Mouse (Mus musculus): Measurements from ENCODE around the gene Map1lc3b. TPM values are rescaled to one million over a fixed set of nuclear protein-coding genes. Genes with fewer than 3 reads are reported as not detected.

Map1lc3b gene
- polyA plus RNA-seq, 1 experiment: 195 TPM

- Histone ChIP-seq H3K4me1 (ENCODE audit: control insufficient read depth, insufficient read depth, low read length) (peaks cover 45% of the 10 kb centered on the region), H3K27ac (ENCODE audit: insufficient read depth, low read depth, low read length) (no peak overlapping the region), H3K4me3 (ENCODE audit: insufficient read depth, low read length) (peak overlapping the region; percentile 15)
- TF ChIP-seq POLR2A (IDR thresholded peaks at IDR 0.05; ENCODE audit: borderline replicate concordance, low read depth, low read length) (no peak), CTCF (IDR thresholded peaks at IDR 0.05; ENCODE audit: low read depth, low read length) (no peak)
Observed at GRCm38 (mm10) chr8:121570801-121571200, 19.4 kb upstream of the Map1lc3b start.

DNA sequence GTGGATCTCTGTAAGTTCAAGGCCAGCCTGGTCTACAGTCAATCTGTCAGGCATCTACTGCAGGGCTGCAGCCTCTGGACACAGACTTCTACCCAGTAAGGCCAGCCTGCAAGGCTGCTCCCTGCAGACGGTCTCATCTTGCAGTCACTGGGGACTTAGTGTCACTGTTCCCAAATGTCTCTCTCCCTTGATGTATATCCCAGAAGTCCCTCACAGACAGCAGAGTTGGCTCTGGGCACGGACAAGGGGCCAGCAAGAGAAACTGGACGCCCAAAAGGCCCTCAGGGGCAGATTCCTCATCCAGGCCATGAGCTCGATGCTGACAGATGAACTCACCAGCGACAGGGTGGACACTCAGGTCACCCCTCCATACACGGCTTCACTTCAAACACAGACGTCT, 18.0 kb upstream of the Map1lc3b start:
- H3K4me1 ChIP-seq (ENCODE audit: control insufficient read depth, insufficient read depth, low read length): peaks cover 53% of the 10 kb centered on the region
- no peak overlapping the region for H3K27ac ChIP-seq (ENCODE audit: insufficient read depth, low read depth, low read length)
- no peak for TF ChIP-seq CTCF (IDR thresholded peaks at IDR 0.05; ENCODE audit: low read depth, low read length)
- no peak for TF ChIP-seq POLR2A (IDR thresholded peaks at IDR 0.05; ENCODE audit: borderline replicate concordance, low read depth, low read length)
- no peak overlapping the region for H3K4me3 ChIP-seq (ENCODE audit: insufficient read depth, low read length)

DNA sequence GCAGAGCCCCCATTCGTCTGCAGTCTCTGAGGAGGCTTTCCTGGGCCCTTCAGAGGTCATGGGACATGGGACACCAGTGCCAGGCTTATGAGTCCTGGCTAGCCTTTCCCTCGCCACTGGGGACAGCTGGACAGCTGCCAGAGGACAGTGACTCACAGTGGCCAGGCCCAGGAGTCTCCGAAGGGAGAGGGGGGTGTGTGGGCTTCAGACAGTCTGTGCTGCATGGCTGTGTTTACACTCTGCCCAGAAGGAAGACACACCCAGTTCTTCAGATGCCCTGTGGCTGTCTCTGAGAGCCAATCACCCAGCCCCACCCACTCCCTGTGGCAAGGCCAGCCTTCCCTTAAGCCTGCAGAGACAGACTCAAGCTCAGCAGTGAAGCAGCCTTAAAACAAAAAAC, 16.9 kb upstream of the Map1lc3b start:
- Histone ChIP-seq H3K27ac (ENCODE audit: insufficient read depth, low read depth, low read length) (no peak overlapping the region), H3K4me3 (ENCODE audit: insufficient read depth, low read length) (no peak overlapping the region), H3K4me1 (ENCODE audit: control insufficient read depth, insufficient read depth, low read length) (peaks cover 52% of the 10 kb centered on the region)
- no peak for TF ChIP-seq CTCF (IDR thresholded peaks at IDR 0.05; ENCODE audit: low read depth, low read length)
- TF ChIP-seq POLR2A (IDR thresholded peaks at IDR 0.05; ENCODE audit: borderline replicate concordance, low read depth, low read length): no peak

GRCm38 (mm10) chr8:121575661-121576060, 14.5 kb upstream of the Map1lc3b start:
- Histone ChIP-seq H3K4me1 (ENCODE audit: control insufficient read depth, insufficient read depth, low read length) (peaks cover 44% of the 10 kb centered on the region), H3K27ac (ENCODE audit: insufficient read depth, low read depth, low read length) (no peak overlapping the region), H3K4me3 (ENCODE audit: insufficient read depth, low read length) (no peak overlapping the region)
- TF ChIP-seq POLR2A (IDR thresholded peaks at IDR 0.05; ENCODE audit: borderline replicate concordance, low read depth, low read length): no peak
- TF ChIP-seq CTCF (IDR thresholded peaks at IDR 0.05; ENCODE audit: low read depth, low read length): no peak

DNA sequence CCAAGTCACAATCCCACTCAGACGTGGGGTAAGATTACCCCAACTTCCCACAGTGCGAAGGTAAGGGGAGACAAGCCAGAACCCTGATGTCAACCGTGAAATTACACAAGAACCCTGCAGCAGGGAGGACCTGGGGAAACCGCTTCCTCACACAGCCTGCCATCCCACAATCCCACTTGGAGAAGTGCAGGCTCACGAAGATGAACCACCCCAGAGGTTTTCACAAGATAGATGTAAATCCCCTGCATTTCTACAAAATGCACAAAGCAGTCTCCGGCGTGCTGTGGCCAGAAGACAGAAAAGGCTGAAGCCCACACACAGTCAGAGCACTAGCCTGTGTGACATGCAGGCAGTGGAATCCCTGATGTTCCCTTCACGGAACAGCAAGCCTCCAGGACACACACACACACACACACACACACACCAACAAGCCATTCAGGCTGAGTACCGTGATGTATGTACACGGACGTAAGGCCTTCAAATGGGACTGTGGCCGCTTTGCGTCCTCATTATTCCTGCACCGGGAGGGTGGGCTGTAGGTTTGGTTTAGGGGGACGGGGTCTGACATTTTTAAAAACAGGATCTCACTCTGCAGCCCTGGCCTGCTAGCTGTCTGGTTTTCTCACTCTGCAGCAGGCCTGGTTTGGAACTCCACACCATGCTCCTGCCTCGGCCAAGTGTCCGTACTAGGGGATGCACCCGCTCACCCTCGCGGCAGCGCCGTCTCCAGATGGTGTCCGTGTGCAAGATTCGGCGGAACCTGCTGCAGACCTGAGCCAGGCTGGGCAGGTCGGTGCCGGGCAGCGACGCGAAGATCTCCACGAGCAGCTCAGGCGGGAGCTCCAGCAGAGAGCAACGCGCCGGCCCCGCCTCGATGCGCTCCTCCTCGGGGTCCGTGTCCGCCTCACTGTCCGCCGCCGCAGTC, 12.1 kb upstream of the Map1lc3b start:
- Histone ChIP-seq H3K27ac (ENCODE audit: insufficient read depth, low read depth, low read length) (peak overlapping the region; percentile 37), H3K4me3 (ENCODE audit: insufficient read depth, low read length) (peak overlapping the region; percentile 99), H3K4me1 (ENCODE audit: control insufficient read depth, insufficient read depth, low read length) (peaks cover 36% of the 10 kb centered on the region)
- TF ChIP-seq CTCF (IDR thresholded peaks at IDR 0.05; ENCODE audit: low read depth, low read length) (no peak), POLR2A (IDR thresholded peaks at IDR 0.05; ENCODE audit: borderline replicate concordance, low read depth, low read length) (no peak)

DNA sequence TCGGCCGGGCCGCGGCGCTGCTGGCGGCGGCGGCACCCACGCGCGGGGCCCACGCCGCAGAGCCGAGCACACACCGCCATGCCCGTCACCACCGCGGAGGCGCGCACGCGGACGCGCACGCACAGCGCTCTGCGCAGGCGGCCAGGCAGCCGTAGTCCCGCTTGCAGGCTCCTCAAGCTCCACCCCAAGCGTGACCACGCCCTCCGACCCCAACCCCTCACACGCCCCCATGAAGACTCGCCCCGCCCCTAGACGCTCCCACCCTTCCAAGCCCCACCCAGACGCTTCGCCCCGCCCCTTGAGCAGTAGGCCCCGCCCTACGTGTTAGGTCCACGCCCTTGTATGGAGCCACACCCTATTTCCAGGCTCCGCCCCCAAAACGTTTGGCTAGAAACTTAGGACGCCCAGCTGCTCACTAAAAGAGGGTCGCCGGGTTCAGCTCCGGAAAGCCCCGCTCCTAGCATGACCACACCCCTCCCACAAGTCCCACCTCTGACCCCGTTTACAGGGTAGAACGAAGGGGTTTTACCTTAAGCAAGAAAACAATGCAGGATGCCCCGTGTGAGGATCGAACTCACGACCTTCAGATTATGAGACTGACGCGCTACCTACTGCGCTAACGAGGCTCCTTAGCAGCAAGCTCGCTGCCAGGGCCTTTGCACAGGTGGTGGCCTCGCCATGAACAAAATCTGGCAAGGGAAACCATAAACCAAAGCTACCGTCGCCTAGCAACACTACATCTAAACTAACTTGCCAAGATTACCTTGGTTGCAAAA, 11.3 kb upstream of the Map1lc3b start, which contains the start of gene Fbxo31:
Gene Fbxo31 (minus strand): TSS at position 131 of the 776 bp plus-strand sequence.
- Histone ChIP-seq H3K4me1 (ENCODE audit: control insufficient read depth, insufficient read depth, low read length) (peaks cover 33% of the 10 kb centered on the region), H3K27ac (ENCODE audit: insufficient read depth, low read depth, low read length) (peak within 1 kb of the TSS; percentile 37), H3K4me3 (ENCODE audit: insufficient read depth, low read length) (peak within 1 kb of the TSS; percentile 99)
- TF ChIP-seq POLR2A (IDR thresholded peaks at IDR 0.05; ENCODE audit: borderline replicate concordance, low read depth, low read length) (no peak), CTCF (IDR thresholded peaks at IDR 0.05; ENCODE audit: low read depth, low read length) (no peak)

DNA sequence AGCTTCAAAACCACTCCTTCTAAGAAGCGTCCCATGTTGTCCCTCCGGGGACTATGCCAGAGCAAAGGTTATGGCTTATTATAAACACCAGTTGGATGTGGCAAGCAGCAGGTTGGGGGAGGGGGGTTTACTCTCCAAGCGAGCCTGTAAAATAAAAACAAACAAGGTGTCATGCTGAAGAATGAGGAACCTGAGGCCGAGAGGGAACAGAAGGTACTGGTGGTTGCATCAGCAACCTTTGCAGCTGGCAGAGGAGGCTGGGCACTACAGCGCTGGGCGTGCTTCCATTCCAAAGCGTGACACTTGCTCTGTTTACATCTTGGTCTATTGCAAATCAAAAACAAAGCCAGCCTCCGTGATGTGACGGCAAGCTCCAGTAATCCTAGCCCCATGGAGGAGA, 9.7 kb upstream of the Map1lc3b start:
- Histone ChIP-seq H3K4me1 (ENCODE audit: control insufficient read depth, insufficient read depth, low read length) (peaks cover 32% of the 10 kb centered on the region), H3K27ac (ENCODE audit: insufficient read depth, low read depth, low read length) (no peak overlapping the region), H3K4me3 (ENCODE audit: insufficient read depth, low read length) (no peak overlapping the region)
- TF ChIP-seq CTCF (IDR thresholded peaks at IDR 0.05; ENCODE audit: low read depth, low read length) (no peak), POLR2A (IDR thresholded peaks at IDR 0.05; ENCODE audit: borderline replicate concordance, low read depth, low read length) (no peak)

- Histone ChIP-seq H3K4me1 (ENCODE audit: control insufficient read depth, insufficient read depth, low read length) (peaks cover 18% of the 10 kb centered on the region), H3K27ac (ENCODE audit: insufficient read depth, low read depth, low read length) (no peak overlapping the region), H3K4me3 (ENCODE audit: insufficient read depth, low read length) (no peak overlapping the region)
- TF ChIP-seq POLR2A (IDR thresholded peaks at IDR 0.05; ENCODE audit: borderline replicate concordance, low read depth, low read length) (no peak), CTCF (IDR thresholded peaks at IDR 0.05; ENCODE audit: low read depth, low read length) (no peak)
Observed at GRCm38 (mm10) chr8:121583653-121584052, 6.5 kb upstream of the Map1lc3b start.

DNA sequence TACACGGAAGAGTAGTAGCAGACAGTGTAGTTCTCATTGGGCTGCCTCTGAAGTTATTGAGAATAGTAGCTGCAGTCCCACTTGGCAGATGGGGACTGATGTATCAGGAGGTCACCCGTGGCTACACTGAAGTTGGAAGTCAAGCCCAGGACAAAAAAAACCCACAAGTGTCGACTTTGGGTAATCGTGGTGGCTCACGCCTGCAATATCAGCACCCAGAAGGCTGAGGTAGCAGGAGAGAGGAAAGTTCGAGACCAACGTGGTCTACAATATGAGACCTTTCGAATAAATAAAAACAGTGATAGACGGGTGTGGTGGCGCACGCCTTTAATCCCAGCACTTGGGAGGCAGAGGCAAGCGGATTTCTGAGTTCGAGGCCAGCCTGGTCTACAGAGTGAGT, 5.4 kb upstream of the Map1lc3b start:
- peak overlapping the region; percentile 76 for H3K4me3 ChIP-seq (ENCODE audit: insufficient read depth, low read length)
- peak overlapping the region; percentile 51; the same call in 1 of the 2 replicates for H3K27ac ChIP-seq (ENCODE audit: insufficient read depth, low read depth, low read length)
- H3K4me1 ChIP-seq (ENCODE audit: control insufficient read depth, insufficient read depth, low read length): peaks cover 26% of the 10 kb centered on the region
- TF ChIP-seq CTCF (IDR thresholded peaks at IDR 0.05; ENCODE audit: low read depth, low read length): no peak
- TF ChIP-seq POLR2A (IDR thresholded peaks at IDR 0.05; ENCODE audit: borderline replicate concordance, low read depth, low read length): no peak
